Mouse (Mus musculus) hindbrain, embryonic 16.5 days (tissue): ENCODE measurements at regions not wholly inside any gene's neighbourhood (a gene's known extent, or its start where the extent isn't known, plus 50 kb on each side); places are given as distances from the start of the nearest gene placed in this dataset.

ENCODE experiments used
- ATAC-seq: fragments of 200-750 bp; cut with Nextera tagmentation; 2 replicates; pipeline ENCODE4 v1.8.0; 2017; ENCODE audit warnings: moderate TSS enrichment, moderate library complexity
- H3K27ac ChIP-seq: fragments of 300-500 bp; sonication (generic); 2 replicates; pipeline ENCODE4 v1.5.1; 2014; ENCODE audit warnings: low read depth, mild to moderate bottlenecking, control low read depth, low read length, moderate library complexity
- H3K27me3 ChIP-seq: fragments of 300-500 bp; sonication (generic); replicated peaks from 2 replicates; pipeline ENCODE4 v1.6.1; 2014; ENCODE audit warnings: low read length; ENCODE audit not compliant: control insufficient read depth, insufficient read depth
- H3K36me3 ChIP-seq: fragments of 300-500 bp; sonication (generic); 2 replicates; pipeline ENCODE4 v1.6.1; 2014; ENCODE audit warnings: mild to moderate bottlenecking, low read length, moderate library complexity, mixed read lengths; ENCODE audit not compliant: control insufficient read depth, insufficient read depth
- H3K4me1 ChIP-seq: fragments of 300-500 bp; sonication (generic); 2 replicates; pipeline ENCODE4 v1.6.1; 2014; ENCODE audit warnings: low read depth, low read length; ENCODE audit not compliant: control insufficient read depth, insufficient read depth
- H3K4me2 ChIP-seq: fragments of 300-500 bp; sonication (generic); 2 replicates; pipeline ENCODE4 v1.6.1; 2014; ENCODE audit warnings: mild to moderate bottlenecking, low read length, control low read depth, moderate library complexity
- H3K4me3 ChIP-seq: fragments of 300-500 bp; sonication (generic); 2 replicates; pipeline ENCODE4 v1.5.1; 2014; ENCODE audit warnings: mild to moderate bottlenecking, low read length, control low read depth, moderate library complexity
- H3K9ac ChIP-seq: fragments of 300-500 bp; sonication (generic); 2 replicates; pipeline ENCODE4 v1.6.1; 2014; ENCODE audit warnings: low read depth, mild to moderate bottlenecking, control low read depth, low read length, moderate library complexity
- H3K9me3 ChIP-seq: fragments of 300-500 bp; sonication (generic); 2 replicates; pipeline ENCODE4 v1.6.1; 2014; ENCODE audit warnings: mild to moderate bottlenecking, low read length, moderate library complexity; ENCODE audit not compliant: control insufficient read depth
- WGBS: fragments of 180-500 bp; shearing (Covaris S2); extraction: QIAGEN DNeasy Blood & Tissue Kit; methylation state at CpG from one replicate; pipeline ENCODE4 v1.1.7; 2014; 5-methylcytosine and 5-hydroxymethylcytosine counted together

DNA sequence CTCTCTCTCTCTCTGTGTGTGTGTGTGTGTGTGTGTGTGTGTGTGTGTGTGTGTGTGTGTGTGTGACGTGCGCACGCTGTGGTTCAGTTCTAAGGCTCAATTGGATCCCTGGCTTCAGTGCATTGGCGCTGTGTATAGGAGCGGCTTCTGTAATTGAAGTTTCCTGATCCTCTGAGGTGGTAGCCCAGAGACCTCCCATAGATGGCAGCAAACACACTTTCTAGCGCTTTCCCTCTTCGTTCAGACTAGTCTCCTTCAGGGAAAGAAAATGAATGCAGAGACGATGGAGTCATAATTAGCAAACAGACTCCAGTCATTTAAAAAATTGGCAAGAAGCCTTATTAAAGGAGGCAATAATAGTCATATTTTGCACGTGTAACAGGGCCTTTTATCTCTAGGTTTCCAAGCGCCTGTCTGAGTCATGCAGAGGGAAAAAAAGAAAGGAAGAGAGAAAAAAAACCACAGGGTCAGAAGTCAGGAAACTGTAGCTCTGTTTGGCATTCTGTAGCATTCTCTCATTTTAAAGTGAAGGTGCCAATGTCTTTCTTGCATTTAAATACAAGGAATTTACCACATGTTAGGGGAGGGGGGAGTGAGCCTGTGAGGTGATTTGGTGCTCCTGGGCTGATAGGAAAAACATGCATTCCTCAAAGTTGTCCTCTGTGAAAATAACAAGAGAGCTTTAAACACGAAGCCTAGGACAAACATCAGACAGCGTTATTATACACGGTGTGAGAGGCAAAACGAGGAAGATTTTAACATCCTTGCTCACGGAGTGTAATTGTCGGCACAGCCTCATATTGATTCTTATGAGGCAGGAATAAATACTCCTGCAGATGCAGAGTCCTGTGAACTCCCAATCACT is 439.4 kb upstream of the Kif2a start:
- Histone ChIP-seq H3K4me2 (peak overlapping the region; percentile 34), H3K4me3 (no peak overlapping the region), H3K9ac (no peak overlapping the region), H3K27ac (no peak overlapping the region), H3K27me3 (no peaks in the 10 kb centered on the region), H3K9me3 (no peaks in the 10 kb centered on the region), H3K4me1 (peaks cover 3% of the 10 kb centered on the region), H3K36me3 (no peaks in the 10 kb centered on the region)
- WGBS: 15% methylated on average over 16 of the region's 16 CpGs
- ATAC-seq: peak; percentile 96

GRCm38 (mm10) chr13:107458730-107459129 is 436.8 kb upstream of the Kif2a start:
- H3K4me2 ChIP-seq: no peak overlapping the region
- WGBS: 75% methylated on average over 4 of the region's 4 CpGs

DNA sequence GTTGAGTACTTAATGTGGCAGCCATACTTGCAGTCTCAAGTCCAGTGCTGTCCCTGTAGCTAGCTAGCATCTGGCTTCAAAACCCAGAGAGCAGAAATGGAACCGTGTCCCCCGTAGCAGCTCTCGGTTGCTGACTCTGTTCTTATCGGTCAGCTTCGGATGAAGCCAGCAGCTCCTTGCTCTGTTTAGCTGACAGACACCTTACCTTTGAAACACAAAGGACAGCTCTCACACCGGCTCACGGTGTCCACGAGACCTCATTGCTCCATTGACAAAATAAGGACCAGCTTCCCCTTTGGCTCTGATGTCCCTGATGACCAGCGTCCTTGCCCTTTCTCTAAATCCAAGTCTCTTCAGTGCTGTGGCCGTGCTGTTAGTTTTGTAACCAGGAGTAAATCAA is 435.3 kb upstream of the Kif2a start:
- no peak overlapping the region for H3K9ac ChIP-seq
- no peak overlapping the region for H3K27ac ChIP-seq
- H3K9me3 ChIP-seq: no peaks in the 10 kb centered on the region
- H3K4me3 ChIP-seq: no peak overlapping the region
- H3K4me2 ChIP-seq: no peak overlapping the region
- H3K27me3 ChIP-seq: no peaks in the 10 kb centered on the region
- ATAC-seq: no peak
- 92% methylated on average over 10 of the region's 10 CpGs for WGBS
- H3K36me3 ChIP-seq: no peaks in the 10 kb centered on the region
- peaks cover 3% of the 10 kb centered on the region for H3K4me1 ChIP-seq

More at GRCm38 (mm10) chr13:107458730-107459129, 436.8 kb upstream of the Kif2a start:
- Histone ChIP-seq H3K36me3 (no peaks in the 10 kb centered on the region), H3K9me3 (no peaks in the 10 kb centered on the region), H3K4me1 (peaks cover 3% of the 10 kb centered on the region), H3K9ac (no peak overlapping the region), H3K27me3 (no peaks in the 10 kb centered on the region), H3K4me3 (no peak overlapping the region), H3K27ac (no peak overlapping the region)
- ATAC-seq: no peak

DNA sequence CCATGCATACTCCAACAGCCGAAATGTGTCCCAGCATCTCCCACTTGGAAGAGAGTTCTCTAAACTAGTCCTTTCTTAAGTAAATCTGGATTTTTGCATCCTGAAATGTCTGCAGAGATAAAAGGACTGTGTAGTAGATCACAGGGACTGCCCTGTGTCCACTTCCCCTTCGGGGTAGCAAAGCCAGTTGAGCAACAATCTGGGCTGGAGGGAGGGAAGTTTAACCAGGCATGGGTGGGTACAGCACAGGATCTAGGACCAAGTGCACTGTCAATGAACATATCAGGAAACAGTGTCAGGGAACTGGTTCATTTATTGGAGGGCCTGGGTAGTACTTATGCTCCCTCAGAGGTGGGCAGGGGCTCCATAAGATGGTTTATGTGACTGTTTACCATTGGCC is 434.5 kb upstream of the Kif2a start:
- WGBS: 91% methylated on average over 2 of the region's 2 CpGs

GRCm38 (mm10) chr13:107449598-107450179 is 427.8 kb upstream of the Kif2a start:
- no peak overlapping the region for H3K9ac ChIP-seq
- no peaks in the 10 kb centered on the region for H3K4me1 ChIP-seq
- ATAC-seq: peak; percentile 93
- H3K4me3 ChIP-seq: no peak overlapping the region
- no peak overlapping the region for H3K27ac ChIP-seq
- no peaks in the 10 kb centered on the region for H3K27me3 ChIP-seq
- H3K4me2 ChIP-seq: peak overlapping the region; percentile 22
- 60% methylated on average over 11 of the region's 11 CpGs for WGBS
- no peaks in the 10 kb centered on the region for H3K36me3 ChIP-seq
- H3K9me3 ChIP-seq: 0 out of 2 replicates have a peak, but pooled peaks cover 2% of the 10 kb centered on the region

More for the DNA sequence above, 434.5 kb upstream of the Kif2a start:
- H3K4me1 ChIP-seq: no peaks in the 10 kb centered on the region; the same call in 1 of the 2 replicates
- no peak overlapping the region for H3K4me3 ChIP-seq
- H3K27me3 ChIP-seq: no peaks in the 10 kb centered on the region
- H3K9me3 ChIP-seq: 0 out of 2 replicates have a peak, but pooled peaks cover 2% of the 10 kb centered on the region
- H3K9ac ChIP-seq: no peak overlapping the region
- ATAC-seq: no peak
- H3K27ac ChIP-seq: no peak overlapping the region
- H3K4me2 ChIP-seq: no peak overlapping the region
- no peaks in the 10 kb centered on the region for H3K36me3 ChIP-seq

- no peak for ATAC-seq
- H3K36me3 ChIP-seq: no peaks in the 10 kb centered on the region
- WGBS: 69% methylated on average over 2 of the region's 2 CpGs
Observed at GRCm38 (mm10) chr13:107447813-107448212, 425.9 kb upstream of the Kif2a start.

GRCm38 (mm10) chr13:107419363-107420155 is 397.6 kb upstream of the Kif2a start:
- Histone ChIP-seq H3K9ac (no peak overlapping the region), H3K27me3 (no peaks in the 10 kb centered on the region), H3K36me3 (no peaks in the 10 kb centered on the region), H3K4me2 (no peak overlapping the region), H3K4me1 (no peaks in the 10 kb centered on the region), H3K27ac (no peak overlapping the region), H3K4me3 (no peak overlapping the region), H3K9me3 (peaks cover 3% of the 10 kb centered on the region; the same call in 1 of the 2 replicates)
- WGBS: 83% methylated on average over 3 of the region's 3 CpGs
- ATAC-seq: no peak

More at GRCm38 (mm10) chr13:107447813-107448212, 425.9 kb upstream of the Kif2a start:
- H3K27me3 ChIP-seq: no peaks in the 10 kb centered on the region
- H3K27ac ChIP-seq: no peak overlapping the region
- no peaks in the 10 kb centered on the region for H3K4me1 ChIP-seq
- 0 out of 2 replicates have a peak, but pooled peaks cover 2% of the 10 kb centered on the region for H3K9me3 ChIP-seq
- H3K4me2 ChIP-seq: no peak overlapping the region
- H3K9ac ChIP-seq: no peak overlapping the region
- H3K4me3 ChIP-seq: no peak overlapping the region

DNA sequence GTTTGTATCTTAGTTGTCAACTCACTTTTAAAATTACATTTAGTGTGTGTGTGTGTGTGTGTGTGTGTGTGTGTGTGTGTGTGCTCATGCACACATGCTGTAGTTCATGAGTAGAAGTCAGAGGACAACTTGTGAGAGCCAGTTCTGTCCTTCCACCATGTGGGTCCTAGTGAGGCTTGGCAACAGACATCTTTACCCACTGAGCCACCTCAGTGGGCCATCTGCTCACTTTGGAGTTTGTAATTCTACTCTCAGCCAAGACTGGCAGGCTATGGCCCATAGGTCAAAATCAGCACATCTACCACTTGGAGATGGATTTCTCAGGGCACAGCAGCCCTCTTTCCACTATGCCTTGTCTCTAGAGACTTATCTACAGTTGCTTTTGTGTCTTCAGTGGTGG is 388.3 kb upstream of the Kif2a start:
- Histone ChIP-seq H3K27me3 (no peaks in the 10 kb centered on the region), H3K4me1 (peaks cover 11% of the 10 kb centered on the region), H3K27ac (no peak overlapping the region), H3K9ac (no peak overlapping the region), H3K36me3 (no peaks in the 10 kb centered on the region), H3K9me3 (no peaks in the 10 kb centered on the region), H3K4me2 (no peak overlapping the region), H3K4me3 (no peak overlapping the region)
- no peak for ATAC-seq

- peak overlapping the region; percentile 49 for H3K27ac ChIP-seq
- 43% methylated on average over 5 of the region's 5 CpGs for WGBS
- H3K36me3 ChIP-seq: no peaks in the 10 kb centered on the region
- H3K4me2 ChIP-seq: 0 out of 2 replicates have a peak overlapping the region, but pooled peaks have one; percentile 15
- H3K4me3 ChIP-seq: no peak overlapping the region
- H3K4me1 ChIP-seq: peaks cover 11% of the 10 kb centered on the region
- H3K9ac ChIP-seq: no peak overlapping the region
- no peaks in the 10 kb centered on the region for H3K27me3 ChIP-seq
- ATAC-seq: peak; percentile 72
- no peaks in the 10 kb centered on the region for H3K9me3 ChIP-seq
Observed at GRCm38 (mm10) chr13:107407674-107408026, 385.7 kb upstream of the Kif2a start.
